Mouse (Mus musculus): Measurements from ENCODE around the gene Inafm1. TPM values are rescaled to one million over a fixed set of nuclear protein-coding genes. Genes with fewer than 3 reads are reported as not detected.
"Not testable (repeated sequence)": the region's sequence is repeated elsewhere in the genome, so short reads cannot be mapped to it uniquely, and the experiment has no call there.

Gene Inafm1
- polyA plus RNA-seq, 1 experiment from 2014 or later, result 18.1 TPM

GRCm38 (mm10) chr7:16280721-16281120, 7.3 kb upstream of the Inafm1 start:
- ATAC-seq (replicated peaks; ENCODE audit: low FRiP score, low TSS enrichment, low read depth) (no peak), DNase-seq (ENCODE audit: low spot score) (no peak)
- peaks cover 6% of the 10 kb centered on the region; the same call in 1 of the 2 replicates for H3K4me1 ChIP-seq (replicated peaks; ENCODE audit: control insufficient read depth, insufficient read depth, low read length)
- no peak overlapping the region for H3K4me3 ChIP-seq (ENCODE audit: low read depth, low read length)
- peaks cover 82% of the 10 kb centered on the region for H3K36me3 ChIP-seq (ENCODE audit: control insufficient read depth, insufficient read depth, low read length)
- H3K9ac ChIP-seq (ENCODE audit: low read length), result no peak overlapping the region
- WGBS, result 86% methylated on average over 11 of the region's 11 CpGs
- no peak overlapping the region for H3K27ac ChIP-seq (ENCODE audit: low read depth)
- H3K9me3 ChIP-seq (ENCODE audit: control insufficient read depth, low read length), result no peaks in the 10 kb centered on the region
- no peak overlapping the region for H3K4me2 ChIP-seq (ENCODE audit: low read length)
- no peaks in the 10 kb centered on the region for H3K27me3 ChIP-seq (replicated peaks; ENCODE audit: control insufficient read depth, insufficient read depth, low read length)

- ATAC-seq (replicated peaks; ENCODE audit: low FRiP score, low TSS enrichment, low read depth) (no peak), DNase-seq (ENCODE audit: low spot score) (no peak)
- Histone ChIP-seq H3K4me3 (ENCODE audit: low read depth, low read length) (no peak overlapping the region), H3K4me2 (ENCODE audit: low read length) (peak overlapping the region; percentile 87), H3K27me3 (replicated peaks; ENCODE audit: control insufficient read depth, insufficient read depth, low read length) (no peaks in the 10 kb centered on the region), H3K9ac (ENCODE audit: low read length) (no peak overlapping the region), H3K36me3 (ENCODE audit: control insufficient read depth, insufficient read depth, low read length) (peaks cover 47% of the 10 kb centered on the region), H3K4me1 (replicated peaks; ENCODE audit: control insufficient read depth, insufficient read depth, low read length) (peaks cover 23% of the 10 kb centered on the region), H3K27ac (ENCODE audit: low read depth) (no peak overlapping the region), H3K9me3 (ENCODE audit: control insufficient read depth, low read length) (no peaks in the 10 kb centered on the region)
- WGBS, result 85% methylated on average over 10 of the region's 10 CpGs
These were observed 1.8 kb upstream of the Inafm1 start for GRCm38 (mm10) chr7:16274922-16275890.

GRCm38 (mm10) chr7:16273766-16274140, 336 bp upstream of the Inafm1 start:
- H3K27ac ChIP-seq (ENCODE audit: low read depth), result peak overlapping the region; percentile 89
- H3K4me2 ChIP-seq (ENCODE audit: low read length), result peak overlapping the region; percentile 87
- no peaks in the 10 kb centered on the region for H3K27me3 ChIP-seq (replicated peaks; ENCODE audit: control insufficient read depth, insufficient read depth, low read length)
- peaks cover 34% of the 10 kb centered on the region for H3K36me3 ChIP-seq (ENCODE audit: control insufficient read depth, insufficient read depth, low read length)
- DNase-seq (ENCODE audit: low spot score) (no peak), ATAC-seq (replicated peaks; ENCODE audit: low FRiP score, low TSS enrichment, low read depth) (peak; percentile 80)
- peaks cover 23% of the 10 kb centered on the region for H3K4me1 ChIP-seq (replicated peaks; ENCODE audit: control insufficient read depth, insufficient read depth, low read length)
- no peaks in the 10 kb centered on the region for H3K9me3 ChIP-seq (ENCODE audit: control insufficient read depth, low read length)
- WGBS, result 2% methylated on average over 18 of the region's 18 CpGs
- peak overlapping the region; percentile 68 for H3K4me3 ChIP-seq (ENCODE audit: low read depth, low read length)
- peak overlapping the region; percentile 69 for H3K9ac ChIP-seq (ENCODE audit: low read length)

GRCm38 (mm10) chr7:16272681-16273080, 736 bp downstream of the Inafm1 start:
- DNase-seq (ENCODE audit: low spot score), result peak; percentile 83
- Histone ChIP-seq H3K36me3 (ENCODE audit: control insufficient read depth, insufficient read depth, low read length) (peaks cover 24% of the 10 kb centered on the region), H3K9me3 (ENCODE audit: control insufficient read depth, low read length) (no peaks in the 10 kb centered on the region), H3K9ac (ENCODE audit: low read length) (peak overlapping the region; percentile 69), H3K27ac (ENCODE audit: low read depth) (peak overlapping the region; percentile 89), H3K4me3 (ENCODE audit: low read depth, low read length) (peak overlapping the region; percentile 68), H3K27me3 (replicated peaks; ENCODE audit: control insufficient read depth, insufficient read depth, low read length) (no peaks in the 10 kb centered on the region), H3K4me2 (ENCODE audit: low read length) (peak overlapping the region; percentile 87), H3K4me1 (replicated peaks; ENCODE audit: control insufficient read depth, insufficient read depth, low read length) (peaks cover 23% of the 10 kb centered on the region)
- ATAC-seq (replicated peaks; ENCODE audit: low FRiP score, low TSS enrichment, low read depth), result peak; percentile 83
- WGBS, result under 1% methylated on average over 46 of the region's 46 CpGs

GRCm38 (mm10) chr7:16271139-16271538, 2.3 kb downstream of the Inafm1 start:
- DNase-seq (ENCODE audit: low spot score), result no peak
- Histone ChIP-seq H3K27ac (ENCODE audit: low read depth) (no peak overlapping the region), H3K4me3 (ENCODE audit: low read depth, low read length) (no peak overlapping the region), H3K4me1 (replicated peaks; ENCODE audit: control insufficient read depth, insufficient read depth, low read length) (peaks cover 23% of the 10 kb centered on the region), H3K36me3 (ENCODE audit: control insufficient read depth, insufficient read depth, low read length) (peaks cover 11% of the 10 kb centered on the region), H3K9ac (ENCODE audit: low read length) (no peak overlapping the region), H3K9me3 (ENCODE audit: control insufficient read depth, low read length) (no peaks in the 10 kb centered on the region), H3K27me3 (replicated peaks; ENCODE audit: control insufficient read depth, insufficient read depth, low read length) (no peaks in the 10 kb centered on the region), H3K4me2 (ENCODE audit: low read length) (no peak overlapping the region)
- ATAC-seq (replicated peaks; ENCODE audit: low FRiP score, low TSS enrichment, low read depth), result no peak
- 88% methylated on average over 1 of the region's 1 CpGs for WGBS

GRCm38 (mm10) chr7:16266593-16266992, 6.8 kb downstream of the Inafm1 start:
- ATAC-seq (replicated peaks; ENCODE audit: low FRiP score, low TSS enrichment, low read depth); H3K27ac ChIP-seq (ENCODE audit: low read depth); H3K4me2 ChIP-seq (ENCODE audit: low read length); H3K4me3 ChIP-seq (ENCODE audit: low read depth, low read length); DNase-seq (ENCODE audit: low spot score); H3K9me3 ChIP-seq (ENCODE audit: control insufficient read depth, low read length); H3K9ac ChIP-seq (ENCODE audit: low read length); H3K36me3 ChIP-seq (ENCODE audit: control insufficient read depth, insufficient read depth, low read length); H3K4me1 ChIP-seq (replicated peaks; ENCODE audit: control insufficient read depth, insufficient read depth, low read length); H3K27me3 ChIP-seq (replicated peaks; ENCODE audit: control insufficient read depth, insufficient read depth, low read length): not testable (repeated sequence)
- 85% methylated on average over 7 of the region's 7 CpGs for WGBS

- ATAC-seq (replicated peaks; ENCODE audit: low FRiP score, low TSS enrichment, low read depth) (no peak), DNase-seq (ENCODE audit: low spot score) (no peak)
- H3K4me1 ChIP-seq (replicated peaks; ENCODE audit: control insufficient read depth, insufficient read depth, low read length), result no peaks in the 10 kb centered on the region
- no peaks in the 10 kb centered on the region for H3K36me3 ChIP-seq (ENCODE audit: control insufficient read depth, insufficient read depth, low read length)
- no peak overlapping the region for H3K9ac ChIP-seq (ENCODE audit: low read length)
- no peaks in the 10 kb centered on the region for H3K27me3 ChIP-seq (replicated peaks; ENCODE audit: control insufficient read depth, insufficient read depth, low read length)
- no peak overlapping the region for H3K4me2 ChIP-seq (ENCODE audit: low read length)
- 0 out of 2 replicates have a peak, but pooled peaks cover 5% of the 10 kb centered on the region for H3K9me3 ChIP-seq (ENCODE audit: control insufficient read depth, low read length)
- 91% methylated on average over 11 of the region's 11 CpGs for WGBS
- H3K4me3 ChIP-seq (ENCODE audit: low read depth, low read length), result no peak overlapping the region
- no peak overlapping the region for H3K27ac ChIP-seq (ENCODE audit: low read depth)
These were observed 7.6 kb downstream of the Inafm1 start for GRCm38 (mm10) chr7:16265856-16266255.

GRCm38 (mm10) chr7:16263843-16264242, 9.6 kb downstream of the Inafm1 start:
- Histone ChIP-seq H3K9me3 (ENCODE audit: control insufficient read depth, low read length) (0 out of 2 replicates have a peak, but pooled peaks cover 5% of the 10 kb centered on the region), H3K27me3 (replicated peaks; ENCODE audit: control insufficient read depth, insufficient read depth, low read length) (no peaks in the 10 kb centered on the region), H3K4me2 (ENCODE audit: low read length) (no peak overlapping the region), H3K36me3 (ENCODE audit: control insufficient read depth, insufficient read depth, low read length) (no peaks in the 10 kb centered on the region), H3K27ac (ENCODE audit: low read depth) (no peak overlapping the region), H3K4me1 (replicated peaks; ENCODE audit: control insufficient read depth, insufficient read depth, low read length) (no peaks in the 10 kb centered on the region), H3K4me3 (ENCODE audit: low read depth, low read length) (no peak overlapping the region), H3K9ac (ENCODE audit: low read length) (no peak overlapping the region)
- ATAC-seq (replicated peaks; ENCODE audit: low FRiP score, low TSS enrichment, low read depth) (no peak), DNase-seq (ENCODE audit: low spot score) (no peak)
- WGBS, result 82% methylated on average over 5 of the region's 5 CpGs

Data from intestine, embryonic 14.5 days (tissue).